Mouse (Mus musculus): ENCODE data around the gene Rrp12.

GRCm38 (mm10) chr19:41874356-41874755 lies 21.6 kb downstream of the Rrp12 start:
- TF ChIP-seq CTCF (IDR thresholded peaks at IDR 0.05) = no peak
- TF ChIP-seq POLR2A (IDR thresholded peaks at IDR 0.05; ENCODE audit: insufficient read depth, low read depth, low read length) = no peak
